In genomic region chr13:5302141-5302540, GRCm38 (mm10) we compare ENCODE assay signal across 10 mouse cellular contexts.
DNase-seq lines count a peak whose midpoint lies in the region; ATAC-seq and TF ChIP-seq lines count a peak whose summit lies in the region.
"Had no signal": no experiment of that assay in that cellular context is flagged by ENCODE, and none has a peak within 500 bp of the region (broad histone marks: within the 10 kb centered on the region; RNA-seq: fewer than 3 reads in every experiment).

No protein-coding gene starts in this region.

- 18% methylated on average over 1 of the region's 1 CpGs for WGBS in kidney, embryonic 15.5 days

- no peaks in the 10 kb centered on the region for H3K27me3 ChIP-seq in kidney, embryonic 15.5 days

- H3K9me3 ChIP-seq in kidney, embryonic 15.5 days (replicated peaks) = no peaks in the 10 kb centered on the region

- 0 out of 2 replicates have a peak, but pooled peaks have one; percentile 40 for ATAC-seq in kidney, embryonic 15.5 days (replicated peaks; ENCODE audit: low FRiP score)
- ATAC-seq: hindbrain, postnatal 0 days had no signal

- H3K4me1 ChIP-seq in kidney, embryonic 15.5 days = no peaks in the 10 kb centered on the region
- peaks cover 2% of the 10 kb centered on the region for H3K4me1 ChIP-seq in embryonic fibroblast, embryonic 13.5 days (ENCODE audit: control insufficient read depth, insufficient read depth, low read length)

- H3K4me2 ChIP-seq in kidney, embryonic 15.5 days = no peak overlapping the region

- H3K4me3 ChIP-seq in kidney, embryonic 15.5 days (replicated peaks) = no peak overlapping the region
- no peak overlapping the region for H3K4me3 ChIP-seq in embryonic fibroblast, embryonic 13.5 days (ENCODE audit: insufficient read depth, low read length)

- no peak for TF ChIP-seq CTCF in embryonic fibroblast, embryonic 13.5 days (IDR thresholded peaks at IDR 0.05; ENCODE audit: borderline replicate concordance, insufficient read depth, low read length)

- no peaks in the 10 kb centered on the region for H3K36me3 ChIP-seq in kidney, embryonic 15.5 days

- H3K27ac ChIP-seq in kidney, embryonic 15.5 days = no peak overlapping the region
- peak overlapping the region; percentile 71 for H3K27ac ChIP-seq in embryonic fibroblast, embryonic 13.5 days (ENCODE audit: insufficient read depth, low read length)
- H3K27ac ChIP-seq: hindbrain, postnatal 0 days had no signal

- no peak overlapping the region for H3K9ac ChIP-seq in kidney, embryonic 15.5 days

- no peak for TF ChIP-seq POLR2A in embryonic fibroblast, embryonic 13.5 days (IDR thresholded peaks at IDR 0.05; ENCODE audit: low read depth, low read length)

- no peak for DNase-seq in kidney, postnatal 4 days
- peak; percentile 10 for DNase-seq in right cerebral cortex, postnatal 25 days
- DNase-seq in right cerebral cortex, postnatal 14 days = no peak
- DNase-seq in skeletal muscle tissue, adult 2 months (ENCODE audit: low read depth, low spot score) = peak; percentile 9
- no peak for DNase-seq in layer of hippocampus, adult 9-10 months (ENCODE audit: low spot score)
- DNase-seq in neural tube, embryonic 10.5 days (ENCODE audit: extremely low spot score, low spot score) = no peak
- DNase-seq: thymus, postnatal 4 days had no signal

Comparison
In these comparisons a context has a peak if more than half of its experiments do, and no peak if none do; other contexts are left out.
1. DNase-seq: peak in right cerebral cortex, postnatal 25 days (single experiment) and skeletal muscle tissue, adult 2 months (single experiment); none in kidney, postnatal 4 days (0 of 2), right cerebral cortex, postnatal 14 days (single experiment), layer of hippocampus, adult 9-10 months (single experiment) and neural tube, embryonic 10.5 days (single experiment).